Mouse (Mus musculus) layer of hippocampus, adult 2 months (tissue): ENCODE data around the gene Acsm3. TPM values are rescaled to one million over a fixed set of nuclear protein-coding genes. Genes with fewer than 3 reads are reported as not detected.

ENCODE experiments used
- DNase-seq, 2 experiments: peaks; one replicate each; pipeline ENCODE4 v3.0.0; 2022; ENCODE audit warnings: low spot score in 2 of 2
- H3K27ac ChIP-seq: fragments of 200-600 bp; 2 replicates; pipeline ENCODE4 v1.8.1; 2022
- H3K4me3 ChIP-seq: fragments of 200-600 bp; 2 replicates; pipeline ENCODE4 v1.8.1; 2022; ENCODE audit warnings: mild to moderate bottlenecking
- CTCF ChIP-seq: fragments of 200-600 bp; conservative IDR thresholded peaks from 2 replicates; pipeline ENCODE4 v1.8.1; 2022; ENCODE audit warnings: antibody characterized with exemption, mild to moderate bottlenecking, moderate library complexity
- total RNA-seq, 2 experiments: library from RNA; stranded (reverse); gene quantifications; 2 replicates each; pipeline ENCODE4 v1.2.3; 2021

Gene Acsm3
- total RNA-seq, 2 experiments from 2014 or later = 0.12 TPM; not detected in 1

GRCm38 (mm10) chr7:119835371-119835770 lies 74.6 kb downstream of the Acsm3 start:
- no peak for DNase-seq
- Histone ChIP-seq H3K27ac (no peak overlapping the region), H3K4me3 (no peak overlapping the region)
- TF ChIP-seq CTCF = no peak

GRCm38 (mm10) chr7:119835996-119836777 lies 75.5 kb downstream of the Acsm3 start:
- DNase-seq = no peak
- Histone ChIP-seq H3K4me3 (no peak overlapping the region), H3K27ac (no peak overlapping the region)
- TF ChIP-seq CTCF = no peak

Other genes with a start within 250 kb of the Acsm3 start
- under 1 TPM; 0.41 to 0.56 TPM for gene Acsm5, start 241.5 kb upstream of the Acsm3 start, total RNA-seq
- not detected for gene Pdilt, start 237.4 kb upstream of the Acsm3 start, total RNA-seq
- not detected for gene Acsm2, start 206.6 kb upstream of the Acsm3 start, total RNA-seq
- gene Acsm1, start 153.9 kb upstream of the Acsm3 start, total RNA-seq = not detected
- not detected for gene Acsm4, start 70.9 kb upstream of the Acsm3 start, total RNA-seq
- gene Thumpd1, start 40.1 kb upstream of the Acsm3 start, total RNA-seq = 10 to 100 TPM; 44.9 to 49.2 TPM
- 1 to 10 TPM; 1.7 to 2.2 TPM for gene Rexo5, start 33.1 kb downstream of the Acsm3 start, total RNA-seq
- gene Eri2, start 33.1 kb downstream of the Acsm3 start, total RNA-seq = 1 to 10 TPM; 9.0 to 9.3 TPM
- gene Lyrm1, start 134.9 kb downstream of the Acsm3 start, total RNA-seq = 10 to 100 TPM in 1 of 2 experiments, 1 to 10 TPM in 1; 9.8 to 10.8 TPM
- 10 to 100 TPM; 22.3 TPM for gene Dcun1d3, start 135.4 kb downstream of the Acsm3 start, total RNA-seq